Mouse (Mus musculus) adrenal gland (tissue): ENCODE data around the gene Prkab1.

ENCODE experiments used
- intact Hi-C: fragments of 180-260 bp; cut with DNase I; formaldehyde crosslinking; loops from one replicate; pipeline ENCODE4 v1.15.1; 2025
- long read RNA-seq, 2 experiments: library from polyadenylated mRNA; unstranded; transcript quantifications; one replicate each; pipeline ENCODE4 v2.0.0; 2020; ENCODE audit warnings: borderline replicate concordance in 1 of 2; ENCODE audit not compliant: insufficient replicate concordance in 1 of 2

The Prkab1 gene
- long read RNA-seq, experiment 1, transcript Prkab1-202 (8 exons, 2,026 nt), result major isoform, 17 of 34 reads
- long read RNA-seq, experiment 1, transcript Prkab1-201 (7 exons, 2,089 nt), result minor isoform, 9 of 34 reads
- long read RNA-seq, experiment 1, partial matches to known transcripts, result 2 of 34 reads
- long read RNA-seq, experiment 1, other reads (novel, unspliced or antisense), result 5 of 34 reads
- long read RNA-seq, experiment 2, transcript Prkab1-201 (7 exons, 2,089 nt), result minor isoform, 11 of 36 reads
- long read RNA-seq, experiment 2, transcript Prkab1-202 (8 exons, 2,026 nt), result major isoform, 23 of 36 reads
- long read RNA-seq, experiment 2, partial matches to known transcripts, result 2 of 36 reads
- long read RNA-seq, experiment 2, other reads (novel, unspliced or antisense), result 0 of 36 reads

DNA sequence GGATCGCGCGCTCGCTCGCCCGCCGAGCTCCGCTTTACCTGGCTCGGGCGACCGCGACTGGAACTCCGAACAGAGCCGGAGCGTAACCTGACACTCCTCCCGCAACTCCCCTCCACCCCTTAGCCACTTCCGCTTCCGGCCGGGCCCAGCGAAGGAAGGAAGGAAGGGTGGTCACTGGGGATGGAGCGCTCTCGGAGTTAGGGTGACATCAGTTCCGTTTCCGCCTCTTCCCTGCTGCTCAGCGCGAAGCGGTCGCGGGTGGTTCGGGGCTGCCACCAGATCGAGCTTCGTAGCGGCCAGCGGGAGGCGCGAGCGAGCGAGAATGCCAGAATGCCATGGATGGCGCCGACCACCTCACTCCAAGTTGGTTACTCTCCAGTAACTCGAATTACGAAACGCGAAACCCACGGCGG lies at the start of gene Prkab1:
Prkab1 (minus strand) TSS at position 182 of the 413 bp plus-strand sequence.
- intact Hi-C loops, result loop anchor here (5.0 kb wide), 1 partner anchor 97 kb away; no protein-coding TSS in a partner anchor

DNA sequence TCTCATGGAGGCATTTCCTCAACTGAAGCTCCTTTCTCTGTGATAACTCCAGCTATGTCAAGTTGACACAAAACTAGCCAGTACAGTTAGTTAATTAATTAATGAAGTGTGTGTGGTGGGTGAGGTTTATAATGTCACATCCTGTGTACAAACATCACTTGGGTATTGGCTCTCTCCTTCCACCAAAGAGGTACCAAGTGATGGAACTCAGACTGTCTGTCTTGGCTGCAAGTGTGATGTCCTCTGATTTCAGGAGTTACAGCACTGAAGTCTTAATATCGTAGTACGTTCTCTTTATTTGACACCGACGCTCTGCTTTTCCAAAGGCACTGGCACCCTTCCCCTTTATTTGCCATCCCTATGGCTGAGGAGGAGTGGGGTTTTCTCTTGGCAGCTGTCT lies 45.3 kb upstream of the Prkab1 start:
- intact Hi-C loops, result no loop called here

DNA sequence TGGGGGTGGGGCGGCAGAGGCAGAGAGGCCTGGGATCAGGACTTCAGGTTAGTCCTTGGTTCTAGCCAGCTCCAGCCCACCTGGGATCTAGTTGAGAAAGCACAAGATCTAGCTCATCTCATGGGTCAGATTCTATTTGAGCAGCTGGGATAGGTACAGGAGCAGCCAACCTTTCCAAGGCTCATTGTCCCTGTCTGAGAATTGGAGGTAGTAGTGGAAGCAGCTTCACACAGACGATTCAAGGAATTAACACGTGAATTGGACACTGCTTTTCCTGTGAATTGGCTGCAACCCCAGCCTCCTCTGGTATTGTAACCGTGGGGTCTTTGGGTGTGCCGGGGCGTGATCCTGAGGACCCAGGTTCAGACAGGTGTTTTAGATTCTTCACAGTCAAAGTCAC lies 28.5 kb upstream of the Prkab1 start:
- intact Hi-C loops, result no loop called here

DNA sequence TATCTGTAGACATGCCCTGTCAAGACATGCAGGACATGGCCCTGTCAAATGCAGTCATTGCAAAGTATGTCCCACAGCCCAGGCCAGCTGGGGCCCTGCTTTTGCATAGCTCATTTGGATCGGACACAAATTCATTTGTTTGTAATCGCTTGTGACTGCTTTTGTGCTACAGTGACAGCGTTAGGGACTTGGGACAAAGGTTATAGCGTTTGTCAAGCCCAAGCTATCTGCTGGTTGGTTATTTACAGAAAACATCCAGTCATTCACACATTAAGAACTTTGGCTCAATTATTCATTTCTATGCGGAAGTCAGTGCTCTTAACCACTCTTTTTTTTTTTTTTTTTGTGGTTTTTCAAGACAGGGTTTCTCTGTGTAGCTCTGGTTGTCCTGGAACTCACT lies 27.9 kb upstream of the Prkab1 start:
- intact Hi-C loops, result no loop called here

DNA sequence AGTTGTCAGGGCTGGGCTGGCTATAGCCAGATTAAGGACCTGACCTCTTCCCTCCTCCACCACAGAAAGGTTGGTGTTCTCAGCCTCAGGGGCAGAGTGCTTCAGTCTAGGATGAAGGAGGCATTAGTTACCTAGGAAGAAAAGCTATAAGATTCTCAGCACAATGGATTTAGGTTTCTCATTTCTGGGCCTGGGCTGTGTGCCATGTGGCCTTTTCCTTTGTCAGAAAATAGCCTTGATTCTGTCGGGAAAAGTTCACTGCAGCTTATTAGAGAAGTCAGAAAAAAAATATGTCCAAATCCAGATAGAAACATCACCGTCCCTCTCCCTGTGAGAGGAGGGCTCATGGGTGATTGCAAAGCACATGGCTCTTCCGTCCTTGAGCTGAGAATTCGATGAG lies 25.5 kb upstream of the Prkab1 start:
- intact Hi-C loops, result no loop called here

DNA sequence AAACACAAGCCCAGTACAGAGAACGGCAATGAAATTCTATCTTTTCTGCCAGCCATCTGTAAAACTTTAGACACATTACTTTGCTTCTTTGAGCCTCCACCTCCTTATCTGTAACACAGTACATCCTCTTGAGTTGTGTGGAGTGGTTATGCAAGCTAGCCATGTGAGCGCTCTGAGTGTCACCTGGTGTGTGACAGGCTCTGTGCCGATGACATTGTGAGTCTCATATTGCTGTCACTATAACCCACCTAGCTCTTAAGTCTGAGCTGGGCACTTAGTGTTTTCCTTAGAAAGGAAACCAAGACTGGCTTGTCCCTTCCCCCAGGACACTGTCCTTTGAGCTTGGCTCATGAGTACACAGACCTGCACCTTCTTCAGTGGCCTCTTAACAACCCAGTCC lies 24.0 kb upstream of the Prkab1 start:
- intact Hi-C loops, result no loop called here

DNA sequence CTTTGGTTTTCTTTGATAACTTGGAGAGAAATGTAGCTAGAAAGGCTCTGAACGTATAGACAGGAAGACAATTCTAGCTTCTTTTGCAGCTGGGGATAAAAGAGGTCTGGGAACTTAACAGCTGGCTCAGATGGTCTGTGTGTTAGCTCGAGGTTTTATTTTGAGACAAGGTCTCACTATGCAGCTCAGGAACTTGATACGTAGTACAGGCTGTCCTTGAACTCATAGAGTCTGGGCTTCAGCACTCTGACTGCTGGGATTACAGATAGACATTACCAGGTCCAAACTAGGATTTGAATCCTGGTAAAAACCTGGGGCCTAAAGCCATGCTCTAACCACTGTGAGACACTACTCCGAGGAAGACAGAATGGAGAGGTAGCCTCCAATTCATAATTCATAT lies 21.9 kb upstream of the Prkab1 start:
- intact Hi-C loops, result no loop called here

DNA sequence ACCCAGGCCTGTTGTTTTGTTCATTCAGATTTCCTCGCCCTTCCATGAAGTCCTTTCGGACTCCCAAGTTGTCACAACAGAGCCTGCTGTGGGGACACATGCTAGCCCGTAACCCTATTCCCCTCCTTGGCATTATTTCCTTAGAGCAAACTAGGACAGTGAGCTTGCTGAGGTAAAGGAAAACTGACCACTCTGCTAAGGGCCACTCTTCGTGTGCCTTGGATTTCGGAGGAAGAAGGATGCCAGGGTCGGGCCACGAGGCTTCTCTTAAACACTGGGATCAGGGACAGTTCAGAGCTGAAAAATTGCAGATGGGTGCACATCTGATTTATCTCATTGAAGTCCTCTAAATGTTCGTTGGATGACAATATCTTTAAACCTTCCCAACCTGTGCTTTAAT lies 21.3 kb upstream of the Prkab1 start:
- intact Hi-C loops, result no loop called here

DNA sequence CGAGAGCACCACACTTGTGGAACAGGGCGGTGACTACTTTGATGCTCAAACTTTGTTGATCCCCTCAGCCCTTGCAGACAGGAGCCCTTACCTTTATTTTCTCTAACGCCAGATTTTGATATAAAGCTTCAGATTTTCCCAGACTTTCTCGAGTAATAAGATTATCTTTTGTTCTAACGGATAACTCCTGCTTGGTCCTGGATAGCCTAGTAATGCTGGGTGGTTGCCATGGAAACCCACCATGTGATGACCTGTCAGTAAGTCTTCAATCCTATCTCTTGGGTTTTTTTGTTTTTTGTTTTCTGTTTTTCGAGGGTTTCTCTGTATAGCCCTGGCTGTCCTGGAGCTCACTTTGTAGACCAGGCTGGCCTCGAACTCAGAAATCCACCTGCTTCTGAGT lies 17.9 kb upstream of the Prkab1 start:
- intact Hi-C loops, result no loop called here

DNA sequence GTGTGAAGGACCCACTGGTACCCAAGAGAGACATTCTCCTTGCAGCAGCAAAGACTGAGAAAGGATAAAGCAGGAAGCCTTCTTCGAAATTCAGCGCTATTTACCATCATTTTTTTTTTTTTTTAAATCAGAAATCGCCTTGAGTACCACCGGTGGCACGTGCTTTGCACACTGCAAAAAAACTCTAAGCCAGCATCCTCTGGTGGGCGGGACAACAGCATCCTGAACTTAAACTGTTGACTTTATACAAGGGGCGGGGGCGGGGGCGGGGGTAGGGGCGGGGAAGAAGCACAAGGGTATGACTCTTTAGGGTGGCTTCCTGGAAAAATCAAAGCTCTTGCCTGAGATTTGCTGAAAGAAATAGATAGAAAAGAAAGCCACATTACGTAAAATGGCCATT lies 15.4 kb upstream of the Prkab1 start:
- intact Hi-C loops, result loop anchor here (5.0 kb wide), 2 partner anchors 83 to 173 kb away; no protein-coding TSS in a partner anchor

DNA sequence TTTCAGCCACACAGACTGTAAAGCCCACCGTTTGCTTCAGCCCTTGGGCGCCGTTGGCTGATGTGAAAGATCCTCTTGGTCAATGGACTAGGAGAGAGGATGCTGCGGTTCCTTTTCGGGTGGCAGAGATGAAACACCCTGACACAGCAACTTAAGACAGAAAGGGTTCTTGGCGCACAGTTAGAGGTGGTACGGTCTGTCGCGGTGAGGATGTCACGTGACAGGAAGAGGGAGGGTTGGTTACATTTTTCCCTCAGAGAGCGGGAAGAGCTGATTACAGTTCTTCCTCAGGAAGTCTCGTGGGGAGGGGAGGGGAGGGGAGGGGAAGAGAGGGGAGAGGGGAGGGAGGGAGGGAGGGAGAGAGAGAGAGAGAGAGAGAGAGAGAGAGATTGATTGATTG lies 13.4 kb upstream of the Prkab1 start:
- intact Hi-C loops, result loop anchor here (5.0 kb wide), 2 partner anchors 85 to 175 kb away; no protein-coding TSS in a partner anchor

DNA sequence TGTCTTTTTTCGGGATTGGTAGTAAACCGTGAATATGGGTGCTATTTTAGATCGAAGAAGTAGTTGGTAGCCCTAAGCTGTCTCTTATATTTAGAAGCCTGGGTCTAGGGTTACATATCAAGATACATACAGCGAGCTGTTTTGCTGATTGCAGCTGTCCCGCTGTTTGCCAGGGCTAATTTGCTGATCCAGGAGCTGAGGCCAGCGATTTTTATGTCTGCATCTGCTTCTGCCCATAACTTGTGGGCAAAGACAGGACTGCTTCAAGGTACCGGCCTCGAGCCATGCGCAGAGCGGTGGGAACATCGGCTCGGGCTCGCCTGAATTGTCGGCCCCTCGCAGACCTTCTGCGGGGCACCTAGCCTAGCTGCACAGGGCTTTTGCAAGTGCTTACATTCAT lies 12.2 kb upstream of the Prkab1 start:
- intact Hi-C loops, result loop anchor here (5.0 kb wide), 2 partner anchors 86 to 176 kb away; no protein-coding TSS in a partner anchor

DNA sequence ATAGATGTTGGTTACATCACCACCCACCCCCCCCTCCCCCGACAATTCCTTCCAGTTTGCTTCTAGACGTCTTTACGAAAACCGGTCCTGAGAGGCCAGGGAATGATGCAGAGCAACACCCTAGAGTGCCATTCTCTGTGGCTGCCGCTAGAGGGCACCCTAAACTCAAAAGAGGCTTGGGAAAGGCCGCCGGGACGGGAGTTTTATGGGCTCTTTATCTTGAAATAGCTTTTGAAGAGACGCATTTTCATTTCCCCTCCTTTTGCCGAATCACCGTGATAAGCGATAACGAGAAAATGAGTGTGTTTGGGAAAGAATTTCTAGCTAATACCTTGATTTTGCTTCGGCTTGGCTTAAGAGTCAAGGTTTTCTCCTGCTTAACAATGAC lies 6.9 kb upstream of the Prkab1 start:
- intact Hi-C loops, result no loop called here

DNA sequence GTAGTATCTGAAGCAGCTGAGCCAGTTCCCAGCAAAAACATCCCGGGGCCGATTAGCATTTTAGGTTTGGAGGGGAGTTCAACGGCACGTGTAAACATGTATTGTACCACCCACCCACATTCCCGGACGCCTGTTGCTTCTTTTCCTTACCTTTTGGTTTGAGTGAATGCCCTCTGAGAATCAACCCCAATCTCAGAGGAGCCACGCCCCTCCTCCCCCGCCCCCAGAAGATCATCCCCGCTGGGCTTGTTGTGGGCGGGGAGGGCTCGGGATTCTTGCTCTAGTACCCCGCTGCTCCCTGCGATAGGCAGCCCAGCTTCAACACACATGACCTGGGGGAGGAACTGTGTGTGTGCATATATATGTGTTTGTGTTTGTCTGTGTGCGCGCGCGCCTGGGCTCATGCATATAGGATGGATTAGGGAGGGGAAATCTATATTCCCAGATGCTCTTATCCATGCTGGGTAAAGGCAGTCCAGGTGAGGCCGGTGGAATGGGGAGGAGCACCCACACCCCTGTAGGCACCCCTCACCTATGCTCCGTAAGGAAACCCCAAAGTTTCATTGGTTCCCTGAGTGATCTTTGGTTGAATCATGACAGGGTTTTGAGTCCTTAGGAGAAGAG lies 6.4 kb upstream of the Prkab1 start:
- intact Hi-C loops, result no loop called here

DNA sequence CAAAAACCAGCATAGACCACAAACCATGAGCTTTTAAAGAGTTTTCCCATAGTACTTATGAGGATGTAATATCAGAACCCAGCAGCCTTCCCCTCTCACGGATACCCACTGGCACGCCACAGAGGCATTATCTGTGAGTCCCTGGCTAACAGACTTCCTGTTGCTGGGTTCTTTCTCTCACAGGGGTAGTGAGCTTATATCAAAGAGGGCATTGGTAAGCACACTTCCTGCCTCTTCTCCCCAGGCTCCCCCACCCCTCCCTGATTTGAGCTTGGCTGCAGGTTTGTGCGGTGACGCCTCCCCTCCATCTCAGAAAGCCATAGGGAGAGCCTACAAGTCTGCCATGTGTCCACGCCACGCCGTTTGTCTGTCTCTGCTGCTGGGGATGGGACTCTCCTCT lies 4.8 kb upstream of the Prkab1 start:
- intact Hi-C loops, result no loop called here

DNA sequence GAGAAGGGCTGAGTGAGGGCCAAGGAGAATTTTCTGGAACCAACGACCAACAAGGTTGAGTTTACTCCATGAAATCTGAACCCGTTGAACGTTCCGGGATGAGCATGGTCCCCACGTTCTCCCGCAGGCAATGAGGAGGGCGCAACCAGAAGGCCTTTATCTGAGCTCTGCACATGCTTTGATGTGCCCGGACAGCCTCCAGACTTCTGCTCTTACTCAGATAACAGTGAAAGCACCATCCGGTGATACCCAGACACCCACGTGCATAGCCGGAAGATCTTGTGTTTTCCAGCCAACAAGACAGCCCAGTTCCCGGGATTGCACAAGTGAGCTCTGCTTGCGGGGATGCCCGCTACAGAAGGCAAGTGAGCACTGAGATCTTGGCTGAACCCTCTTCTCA lies 2.3 kb upstream of the Prkab1 start:
- intact Hi-C loops, result no loop called here

DNA sequence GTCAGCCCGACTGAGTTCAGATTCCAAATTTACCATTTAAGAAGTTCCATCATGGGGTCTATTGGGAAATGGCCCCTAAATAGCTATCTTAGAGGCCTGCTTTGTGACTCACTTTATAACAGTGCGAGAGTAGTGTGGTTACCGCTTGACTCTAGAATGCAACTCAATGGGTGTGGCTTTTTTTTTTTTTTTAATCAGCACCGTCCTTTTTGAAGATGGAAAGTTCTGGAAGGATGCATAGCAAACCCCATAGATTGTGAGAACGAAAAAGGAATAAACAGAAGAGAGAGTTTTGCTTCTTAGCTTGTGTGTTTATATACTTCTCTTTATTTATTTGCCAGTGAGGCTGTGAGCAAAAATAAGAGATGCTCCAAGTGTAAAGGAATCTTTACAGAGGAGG lies 1.8 kb upstream of the Prkab1 start:
- intact Hi-C loops, result no loop called here

DNA sequence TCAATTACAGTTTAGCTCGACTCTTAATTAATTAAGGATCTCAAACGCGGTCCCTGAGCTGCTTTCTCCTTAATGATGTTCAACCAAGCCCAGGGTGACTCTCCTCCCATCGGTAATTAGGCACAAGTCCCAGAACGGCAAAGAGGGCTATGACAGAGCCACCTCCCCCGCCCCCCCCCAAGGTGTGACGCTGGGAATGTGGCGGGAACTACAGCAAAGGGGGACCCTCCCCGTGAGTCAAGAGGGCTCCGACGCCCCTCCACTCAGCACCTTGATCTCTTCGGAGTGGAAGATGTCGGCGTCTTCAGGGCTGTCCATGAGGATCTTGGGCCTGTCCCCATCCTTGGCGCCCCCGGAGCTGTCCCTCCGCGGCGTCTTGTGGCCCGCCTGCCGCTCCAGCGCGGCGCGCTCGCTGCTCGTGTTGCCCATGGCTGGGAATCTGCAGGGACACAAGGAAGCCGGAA lies 455 bp downstream of the Prkab1 start:
- intact Hi-C loops, result loop anchor here (5.0 kb wide), 1 partner anchor 97 kb away; no protein-coding TSS in a partner anchor

DNA sequence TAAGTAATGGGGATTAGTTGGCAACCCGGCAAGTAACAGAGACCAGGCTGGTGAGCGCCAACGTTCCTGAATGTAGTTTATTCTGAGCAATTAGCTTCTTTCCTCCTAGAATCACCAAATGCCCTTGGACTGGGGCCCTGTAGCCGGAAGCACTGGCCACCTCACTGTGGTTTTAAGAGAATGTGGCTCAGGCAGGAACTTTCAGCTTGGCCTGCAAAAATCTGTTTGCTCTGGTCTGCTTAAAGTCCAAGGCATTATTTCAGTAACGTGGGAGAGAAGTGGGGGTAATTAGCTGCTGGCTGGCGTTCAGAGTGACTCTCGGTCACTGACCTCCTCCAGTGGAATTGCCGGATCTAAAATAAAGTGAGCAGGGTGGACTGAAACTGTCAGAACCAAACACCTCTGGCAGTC lies 1.1 kb downstream of the Prkab1 start:
- intact Hi-C loops, result loop anchor here (5.0 kb wide), 1 partner anchor 96 kb away; no protein-coding TSS in a partner anchor

DNA sequence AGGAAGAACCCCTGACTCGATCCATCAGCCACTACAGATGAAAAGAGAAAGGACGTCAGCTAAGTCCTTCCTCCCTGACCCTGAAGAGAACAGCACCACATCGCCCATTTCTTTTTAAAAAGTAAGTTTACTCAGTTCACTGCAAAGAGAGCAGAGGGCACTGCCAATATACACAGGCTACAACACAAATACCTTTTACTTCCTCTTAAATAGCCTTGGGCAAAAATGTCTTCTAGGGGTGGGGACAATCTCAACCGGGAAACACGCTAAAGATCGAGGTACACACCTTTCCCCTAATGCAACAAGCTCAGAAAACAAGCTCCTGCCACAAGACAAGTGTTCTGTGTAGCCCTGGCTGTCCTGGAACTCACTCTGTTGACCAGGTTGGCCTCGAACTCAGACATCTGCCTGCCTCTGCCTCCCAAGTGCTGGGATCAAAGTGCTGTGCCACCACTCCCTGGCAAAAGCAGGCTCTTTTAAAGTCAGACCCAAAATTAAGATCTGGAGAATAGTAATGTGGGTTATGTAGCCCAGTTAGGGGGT lies 1.6 kb downstream of the Prkab1 start:
- intact Hi-C loops, result loop anchor here (5.0 kb wide), 1 partner anchor 95 kb away; no protein-coding TSS in a partner anchor

DNA sequence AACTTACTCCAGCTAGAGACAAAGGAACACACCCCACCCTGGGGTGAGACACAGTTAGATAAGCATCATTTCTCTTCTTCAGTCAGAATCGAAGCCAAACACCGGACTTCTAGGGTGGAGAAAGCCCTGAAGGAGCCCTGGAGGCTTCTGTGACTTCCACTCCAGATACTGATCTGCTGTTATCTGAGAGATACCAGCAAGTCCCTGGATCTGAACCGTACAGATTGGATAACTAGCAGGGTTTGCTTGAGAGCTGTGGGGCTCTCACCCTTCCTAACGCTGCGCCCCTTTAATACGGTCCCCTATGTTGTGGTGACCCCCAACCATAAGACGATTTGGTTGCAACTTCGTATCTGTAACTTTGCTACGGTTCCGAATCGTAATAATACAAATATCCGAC lies 2.2 kb downstream of the Prkab1 start:
- intact Hi-C loops, result loop anchor here (5.0 kb wide), 1 partner anchor 95 kb away; no protein-coding TSS in a partner anchor

DNA sequence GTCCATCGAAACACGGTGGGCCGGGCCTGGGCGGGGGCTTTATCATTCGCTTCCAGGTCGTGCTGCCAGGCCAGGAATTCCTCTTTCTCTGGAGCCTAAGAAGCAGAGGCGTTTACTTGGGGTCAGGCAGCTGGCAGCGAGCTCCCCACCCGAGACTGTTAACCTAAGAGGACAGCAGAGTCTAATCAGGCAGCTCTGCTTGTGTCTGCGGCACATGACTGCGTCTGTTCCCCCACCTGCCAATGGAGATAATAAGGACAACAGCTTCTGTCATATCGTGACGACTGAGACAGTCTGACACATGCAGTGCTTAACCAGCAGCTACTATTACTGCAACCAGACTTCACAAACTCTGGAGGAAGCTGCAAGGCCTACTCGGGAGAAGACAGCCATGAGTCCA lies 2.8 kb downstream of the Prkab1 start:
- intact Hi-C loops, result loop anchor here (5.0 kb wide), 1 partner anchor 94 kb away; no protein-coding TSS in a partner anchor
